Mouse (Mus musculus) cerebellum, adult 2 months (tissue): ENCODE results near the gene Lonp1.

Source experiments
- CTCF ChIP-seq: fragments of 200-500 bp; IDR thresholded peaks from 2 replicates; pipeline ENCODE4 v1.5.1; 2011; ENCODE audit warnings: low read depth, mild to moderate bottlenecking, control low read depth, low read length, moderate library complexity, borderline replicate concordance; ENCODE audit not compliant: insufficient read depth
- POLR2A ChIP-seq: fragments of 200-500 bp; IDR thresholded peaks from 2 replicates; pipeline ENCODE4 v1.6.1; 2011; ENCODE audit warnings: low read length, control low read depth, borderline replicate concordance; ENCODE audit not compliant: insufficient read depth

- TF ChIP-seq POLR2A (no peak), CTCF (no peak)
These were observed 22.7 kb downstream of the Lonp1 start for GRCm38 (mm10) chr17:56604070-56604380.
